Mouse (Mus musculus) v-Abl transformed pro-B cells (cell line): ENCODE results near the gene Cypt2.
"Not testable (repeated sequence)": the region's sequence is repeated elsewhere in the genome, so short reads cannot be mapped to it uniquely, and the experiment has no call there.

Experiments
- in situ Hi-C, 2 experiments: fragments of 400-800 bp; cut with MboI; formaldehyde crosslinking; loops; one replicate each; pipeline ENCODE4 v1.15.1; 2025; ENCODE audit not compliant: unreplicated experiment in 2 of 2

Gene Cypt2

DNA sequence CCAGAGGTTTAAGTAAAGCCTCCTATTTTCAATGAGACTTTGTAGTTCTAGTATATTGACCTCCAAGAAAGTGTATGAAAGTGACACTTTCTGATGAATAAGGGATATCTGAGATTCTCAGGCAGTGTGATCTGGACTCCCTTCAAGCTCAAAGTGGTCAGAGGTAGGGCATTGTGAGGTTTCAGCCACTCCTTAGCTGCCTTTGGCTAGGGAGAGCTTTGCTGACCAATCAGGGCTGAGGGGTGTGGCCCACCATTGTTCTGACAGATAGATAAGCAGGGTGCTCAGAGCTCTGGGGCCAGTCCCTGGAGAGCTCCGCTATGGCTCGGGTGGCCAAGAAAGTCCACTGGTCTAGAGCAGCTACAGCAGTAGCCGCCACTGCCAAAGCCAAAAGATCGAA, at the start of gene Cypt2:
Gene Cypt2, plus strand, starts transcription at position 301 of the 400 bp plus-strand sequence.
- in situ Hi-C loops = not testable (repeated sequence)

DNA sequence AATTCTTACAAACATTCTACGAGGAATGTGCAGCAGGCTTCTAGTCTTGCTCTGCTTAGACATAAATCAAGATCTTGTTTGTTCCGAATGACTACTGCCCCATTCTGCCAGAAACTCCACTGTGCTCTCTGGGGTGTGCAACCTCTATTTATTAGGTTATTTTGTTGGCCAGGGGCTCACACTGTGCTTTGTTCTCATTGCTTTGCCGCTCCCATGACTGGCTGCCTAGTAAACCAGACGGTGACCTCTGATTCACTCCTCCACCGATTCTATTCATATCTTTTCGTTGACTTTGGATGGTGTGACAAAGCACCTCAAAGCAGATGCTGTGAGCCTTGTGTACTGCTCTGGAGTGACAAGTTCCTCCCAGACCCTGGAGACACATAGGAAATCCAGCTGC, 46.7 kb downstream of the Cypt2 start:
- in situ Hi-C loops = no loop called here
